Mouse (Mus musculus): ENCODE measurements around the gene Me3.

Gene Me3

GRCm38 (mm10) chr7:89666361-89666760 lies 34.2 kb downstream of the Me3 start:
- DNase-seq (ENCODE audit: low spot score in 2 of 2): no peak

- no peak for DNase-seq (ENCODE audit: low spot score in 2 of 2)
Measured at GRCm38 (mm10) chr7:89667570-89667969, 35.4 kb downstream of the Me3 start.

- no peak for DNase-seq (ENCODE audit: low spot score in 2 of 2)
Measured at GRCm38 (mm10) chr7:89669461-89669860, 37.3 kb downstream of the Me3 start.

GRCm38 (mm10) chr7:89671104-89671831 lies 39.1 kb downstream of the Me3 start:
- DNase-seq (ENCODE audit: low spot score in 2 of 2): no peak

- DNase-seq (ENCODE audit: low spot score in 2 of 2): no peak
Measured at GRCm38 (mm10) chr7:89676176-89676575, 44.0 kb downstream of the Me3 start.

- DNase-seq (ENCODE audit: low spot score in 2 of 2): no peak
Measured at GRCm38 (mm10) chr7:89677850-89678249, 45.7 kb downstream of the Me3 start.

- DNase-seq (ENCODE audit: low spot score in 2 of 2): no peak
Measured at GRCm38 (mm10) chr7:89678719-89679118, 46.5 kb downstream of the Me3 start.

- DNase-seq (ENCODE audit: low spot score in 2 of 2): no peak
Measured at GRCm38 (mm10) chr7:89679139-89679538, 46.9 kb downstream of the Me3 start.

GRCm38 (mm10) chr7:89679621-89680140 lies 47.5 kb downstream of the Me3 start:
- no peak for DNase-seq (ENCODE audit: low spot score in 2 of 2)

GRCm38 (mm10) chr7:89680891-89681290 lies 48.7 kb downstream of the Me3 start:
- no peak for DNase-seq (ENCODE audit: low spot score in 2 of 2)

GRCm38 (mm10) chr7:89681666-89682470 lies 49.7 kb downstream of the Me3 start:
- DNase-seq (ENCODE audit: low spot score in 2 of 2): no peak

GRCm38 (mm10) chr7:89698186-89698585 lies 66.0 kb downstream of the Me3 start:
- no peak for DNase-seq (ENCODE audit: low spot score in 2 of 2)

- no peak for DNase-seq (ENCODE audit: low spot score in 2 of 2)
Measured at GRCm38 (mm10) chr7:89699668-89700350, 67.6 kb downstream of the Me3 start.

- DNase-seq (ENCODE audit: low spot score in 2 of 2): no peak
Measured at GRCm38 (mm10) chr7:89700511-89700910, 68.3 kb downstream of the Me3 start.

GRCm38 (mm10) chr7:89710776-89711175 lies 78.6 kb downstream of the Me3 start:
- no peak for DNase-seq (ENCODE audit: low spot score in 2 of 2)

GRCm38 (mm10) chr7:89713059-89713458 lies 80.9 kb downstream of the Me3 start:
- DNase-seq (ENCODE audit: low spot score in 2 of 2): no peak

- DNase-seq (ENCODE audit: low spot score in 2 of 2): no peak
Measured at GRCm38 (mm10) chr7:89716226-89716625, 84.0 kb downstream of the Me3 start.

GRCm38 (mm10) chr7:89717521-89717920 lies 85.3 kb downstream of the Me3 start:
- no peak for DNase-seq (ENCODE audit: low spot score in 2 of 2)

- DNase-seq (ENCODE audit: low spot score in 2 of 2): no peak
Measured at GRCm38 (mm10) chr7:89718264-89718663, 86.1 kb downstream of the Me3 start.

GRCm38 (mm10) chr7:89720256-89720655 lies 88.1 kb downstream of the Me3 start:
- no peak for DNase-seq (ENCODE audit: low spot score in 2 of 2)

GRCm38 (mm10) chr7:89726712-89727111 lies 94.5 kb downstream of the Me3 start:
- DNase-seq (ENCODE audit: low spot score in 2 of 2): no peak

GRCm38 (mm10) chr7:89727615-89728014 lies 95.4 kb downstream of the Me3 start:
- no peak for DNase-seq (ENCODE audit: low spot score in 2 of 2)

Data from natural killer cell, adult 2 months (primary cell).